Mouse (Mus musculus): ENCODE measurements around the gene Golt1a.
A peak's percentile ranks its signal among the peaks of the same experiment; 100 is the strongest.
"Not testable (repeated sequence)": the region's sequence is repeated elsewhere in the genome, so short reads cannot be mapped to it uniquely, and the experiment has no call there.

The Golt1a gene

GRCm38 (mm10) chr1:133306842-133307241 is 2.8 kb upstream of the Golt1a start:
- DNase-seq (ENCODE audit: low spot score in 2 of 2), result peak; percentile 55 to 78

DNA sequence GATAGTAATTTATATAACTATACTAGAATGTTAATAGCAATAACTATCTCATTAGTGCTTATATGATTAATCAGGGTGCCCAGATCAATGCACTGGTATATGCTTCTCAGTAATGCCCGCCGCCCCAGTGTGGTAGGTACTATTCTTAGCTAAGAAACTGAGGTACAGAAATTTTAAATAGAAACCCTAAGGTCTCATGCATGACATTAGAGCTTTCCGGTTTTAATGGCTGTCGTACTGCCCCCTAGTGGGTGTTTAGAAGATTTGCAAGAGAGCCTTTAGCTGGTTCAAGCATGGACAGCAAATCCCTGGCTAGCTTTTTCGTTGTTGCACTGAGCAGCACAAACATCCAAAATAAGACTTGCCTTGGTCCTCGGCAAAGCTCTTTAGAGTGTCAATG is 2.3 kb upstream of the Golt1a start:
- peak in 1 of 2 experiments; percentile 34 for DNase-seq (ENCODE audit: low spot score in 2 of 2)

DNA sequence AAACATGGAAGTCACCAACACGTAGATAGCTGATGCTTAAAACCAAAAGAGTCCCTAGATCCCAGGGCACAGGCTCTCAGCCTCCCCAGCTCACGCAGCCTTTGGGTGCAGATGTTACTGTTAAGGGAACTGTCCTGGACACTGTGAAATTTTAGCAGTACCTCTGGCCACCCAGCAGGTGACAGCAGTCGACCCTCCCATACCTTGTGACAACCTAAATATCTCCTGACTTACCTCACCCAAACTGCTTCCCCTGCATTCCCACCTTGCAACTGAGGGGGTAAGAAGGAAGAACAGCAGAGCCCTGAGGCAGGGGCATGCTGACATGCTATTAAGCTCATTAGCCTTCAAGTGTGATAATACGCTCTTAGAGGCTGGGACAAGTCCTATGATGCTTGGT is 1.6 kb downstream of the Golt1a start:
- DNase-seq (ENCODE audit: low spot score in 2 of 2), result no peak

GRCm38 (mm10) chr1:133311946-133312345 is 2.3 kb downstream of the Golt1a start:
- peak in 1 of 2 experiments; percentile 34 for DNase-seq (ENCODE audit: low spot score in 2 of 2)

- peak; percentile 29 to 74 for DNase-seq (ENCODE audit: low spot score in 2 of 2)
These were observed 4.8 kb downstream of the Golt1a start for GRCm38 (mm10) chr1:133314364-133314763.

GRCm38 (mm10) chr1:133315775-133316174 is 6.2 kb downstream of the Golt1a start:
- DNase-seq (ENCODE audit: low spot score in 2 of 2), result no peak

DNA sequence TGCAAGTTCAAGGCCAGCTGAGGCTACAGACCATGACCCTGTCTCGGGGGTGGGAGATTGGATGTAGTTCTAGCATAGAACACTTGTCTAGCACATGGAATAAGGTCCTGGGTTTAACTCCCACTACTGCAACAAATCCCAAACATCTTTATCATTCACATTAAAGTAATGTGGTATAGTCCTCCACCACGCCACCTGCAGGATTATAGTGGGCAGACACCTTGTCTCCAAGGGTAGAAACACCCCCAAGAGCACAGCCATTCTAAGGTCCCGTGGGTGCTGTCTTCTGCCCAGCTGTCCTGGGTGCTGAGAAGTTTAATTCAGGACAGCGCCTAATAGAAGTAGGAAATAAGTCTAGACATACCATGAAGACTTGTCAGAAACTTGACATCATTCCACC is 7.0 kb downstream of the Golt1a start:
- no peak for DNase-seq (ENCODE audit: low spot score in 2 of 2)

GRCm38 (mm10) chr1:133317149-133317548 is 7.5 kb downstream of the Golt1a start:
- DNase-seq (ENCODE audit: low spot score in 2 of 2), result no peak

DNA sequence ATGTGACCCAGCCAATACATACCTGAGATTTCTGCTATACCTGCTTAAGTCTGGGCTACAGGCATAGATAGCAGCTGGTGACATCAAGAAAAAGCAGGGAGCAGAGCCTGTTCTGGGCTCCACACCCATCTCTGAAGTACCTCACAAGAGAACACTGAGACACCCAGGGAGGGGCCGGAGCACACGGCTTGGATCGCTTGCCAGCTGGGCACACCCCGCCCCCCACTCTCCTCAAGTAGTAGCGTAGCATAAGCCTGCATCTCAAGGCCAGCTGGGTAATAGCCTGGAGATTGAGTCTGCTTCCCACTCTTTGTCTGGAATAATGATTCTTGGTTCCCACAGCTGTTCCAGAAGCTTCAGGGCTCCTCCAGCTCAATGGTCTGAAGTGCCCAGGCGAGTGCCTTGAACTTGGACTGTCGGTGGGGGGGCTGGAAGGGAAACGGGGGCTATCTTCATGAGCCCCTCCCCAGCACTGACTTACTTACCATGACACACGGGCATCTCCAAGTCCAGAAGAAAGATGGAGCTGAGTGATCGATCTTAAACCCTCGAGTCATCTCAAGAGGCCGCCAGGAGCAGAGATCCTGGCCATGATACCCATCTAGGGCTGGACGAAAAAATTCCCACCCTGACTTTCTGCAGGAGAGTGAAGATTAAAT is 11.8 kb downstream of the Golt1a start, which contains the start of gene Kiss1:
Gene Kiss1, plus strand, starts transcription at position 609 of the 659 bp plus-strand sequence.
- no peak for DNase-seq (ENCODE audit: low spot score in 2 of 2)

- DNase-seq (ENCODE audit: low spot score in 2 of 2), result no peak
These were observed 13.7 kb downstream of the Golt1a start for GRCm38 (mm10) chr1:133323333-133323732.

DNA sequence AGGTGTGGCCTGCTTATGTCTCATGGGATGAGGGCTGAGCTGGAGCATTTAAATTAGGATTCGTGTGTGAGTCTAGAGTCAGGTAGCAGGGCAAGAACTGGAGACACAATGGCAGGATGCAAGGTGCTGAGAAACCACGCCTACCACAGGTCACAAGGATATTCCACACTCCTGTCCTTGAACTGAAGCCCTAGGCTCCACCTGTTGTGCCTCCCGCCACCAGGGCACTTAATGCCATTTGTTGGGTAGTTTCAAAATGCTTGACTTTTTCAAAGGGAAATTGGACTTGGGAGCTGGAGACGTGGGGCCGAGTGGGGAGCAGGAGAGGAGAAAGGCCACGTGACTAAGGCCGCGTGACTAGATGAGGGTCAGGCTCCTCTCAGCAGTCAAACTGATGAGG is 16.4 kb downstream of the Golt1a start:
- DNase-seq (ENCODE audit: low spot score in 2 of 2), result no peak

- DNase-seq (ENCODE audit: low spot score in 2 of 2), result no peak
These were observed 17.5 kb downstream of the Golt1a start for GRCm38 (mm10) chr1:133327094-133327493.

- no peak for DNase-seq (ENCODE audit: low spot score in 2 of 2)
These were observed 18.7 kb downstream of the Golt1a start for GRCm38 (mm10) chr1:133328299-133328795.

DNA sequence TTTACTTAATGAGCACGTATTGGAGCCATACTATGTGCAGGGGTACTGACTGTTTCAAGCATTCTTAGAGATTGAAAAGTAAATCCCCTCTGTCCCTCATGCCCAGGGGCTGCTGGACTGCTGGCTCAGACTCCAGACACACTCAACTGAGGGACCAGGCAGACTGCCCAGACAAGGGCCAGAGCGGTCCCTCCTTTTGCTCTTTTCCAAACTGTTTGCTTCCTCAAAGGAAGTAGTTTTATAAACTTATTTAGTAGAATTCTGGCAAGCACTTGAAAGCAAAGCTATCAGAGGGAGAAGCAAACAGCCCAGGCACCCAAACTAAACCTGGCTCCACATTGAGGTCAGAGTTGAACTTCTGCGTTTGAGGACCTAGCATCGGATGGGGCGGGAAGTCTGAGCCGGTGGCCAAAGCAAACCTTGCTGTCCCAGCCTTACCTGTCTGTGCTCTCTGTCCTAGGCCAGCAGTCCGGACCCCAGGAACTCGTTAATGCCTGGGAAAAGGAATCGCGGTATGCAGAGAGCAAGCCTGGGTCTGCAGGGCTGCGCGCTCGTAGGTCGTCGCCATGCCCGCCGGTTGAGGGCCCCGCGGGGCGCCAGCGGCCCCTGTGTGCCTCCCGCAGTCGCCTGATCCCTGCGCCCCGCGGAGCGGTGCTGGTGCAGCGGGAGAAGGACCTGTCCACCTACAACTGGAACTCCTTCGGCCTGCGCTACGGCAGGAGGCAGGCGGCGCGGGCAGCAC is 19.5 kb downstream of the Golt1a start:
- DNase-seq (ENCODE audit: low spot score in 2 of 2), result no peak

- DNase-seq (ENCODE audit: low spot score in 2 of 2), result no peak
These were observed 20.0 kb downstream of the Golt1a start for GRCm38 (mm10) chr1:133329638-133329964.

DNA sequence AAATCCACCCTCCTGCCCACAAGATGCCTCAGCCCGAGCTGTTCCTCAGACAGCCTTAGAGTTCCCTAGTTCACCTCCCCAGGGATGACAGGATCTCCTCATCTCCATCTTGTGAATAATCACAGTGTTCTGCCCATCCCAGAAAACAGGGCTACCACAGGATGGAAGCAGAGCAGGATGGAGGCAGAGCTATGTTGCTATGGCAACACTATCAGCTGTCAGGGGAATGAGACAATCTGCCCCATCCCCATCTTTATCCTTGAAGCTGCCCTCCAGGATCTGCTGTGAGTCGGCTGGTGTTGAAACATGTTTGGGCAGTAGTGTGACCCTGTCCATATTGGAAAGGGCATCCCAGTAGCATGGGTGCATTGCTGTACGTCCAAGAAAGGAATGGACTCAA is 21.5 kb downstream of the Golt1a start:
- no peak for DNase-seq (ENCODE audit: low spot score in 2 of 2)

- DNase-seq (ENCODE audit: low spot score in 2 of 2), result no peak
These were observed 23.2 kb downstream of the Golt1a start for GRCm38 (mm10) chr1:133332656-133333430.

GRCm38 (mm10) chr1:133333937-133334336 is 24.3 kb downstream of the Golt1a start:
- DNase-seq (ENCODE audit: low spot score in 2 of 2), result no peak

GRCm38 (mm10) chr1:133340403-133340802 is 30.8 kb downstream of the Golt1a start:
- DNase-seq (ENCODE audit: low spot score in 2 of 2), result not testable (repeated sequence)

DNA sequence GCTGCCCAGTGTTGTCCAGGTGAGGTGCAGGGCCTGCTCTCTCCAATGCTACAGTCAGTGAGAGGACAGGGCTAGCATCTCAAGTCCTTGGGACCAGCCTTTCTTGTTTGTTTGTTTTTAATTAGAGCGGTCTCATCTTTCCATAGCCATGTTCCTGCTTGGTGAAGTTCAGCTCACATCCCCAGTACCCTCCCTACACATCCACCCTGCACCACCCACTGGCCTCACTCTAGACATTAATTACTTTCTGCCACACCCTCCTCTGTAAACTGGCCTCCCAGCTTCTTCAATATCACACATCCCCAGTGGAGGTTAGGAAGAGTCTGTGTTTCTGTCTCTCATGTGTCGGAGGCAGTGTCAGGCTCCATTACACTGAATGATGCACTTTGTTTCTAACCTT is 34.8 kb downstream of the Golt1a start:
- DNase-seq (ENCODE audit: low spot score in 2 of 2), result no peak

- DNase-seq (ENCODE audit: low spot score in 2 of 2), result no peak
These were observed 36.9 kb downstream of the Golt1a start for GRCm38 (mm10) chr1:133346531-133346930.

GRCm38 (mm10) chr1:133347226-133347625 is 37.6 kb downstream of the Golt1a start:
- no peak for DNase-seq (ENCODE audit: low spot score in 2 of 2)
